Mouse (Mus musculus) kidney, postnatal 14 days (tissue): ENCODE results near the gene Mtor.

Experiments used
- DNase-seq: peaks from one replicate; pipeline ENCODE4 v3.0.0; 2022; ENCODE audit warnings: mixed read lengths

The Mtor gene

DNA sequence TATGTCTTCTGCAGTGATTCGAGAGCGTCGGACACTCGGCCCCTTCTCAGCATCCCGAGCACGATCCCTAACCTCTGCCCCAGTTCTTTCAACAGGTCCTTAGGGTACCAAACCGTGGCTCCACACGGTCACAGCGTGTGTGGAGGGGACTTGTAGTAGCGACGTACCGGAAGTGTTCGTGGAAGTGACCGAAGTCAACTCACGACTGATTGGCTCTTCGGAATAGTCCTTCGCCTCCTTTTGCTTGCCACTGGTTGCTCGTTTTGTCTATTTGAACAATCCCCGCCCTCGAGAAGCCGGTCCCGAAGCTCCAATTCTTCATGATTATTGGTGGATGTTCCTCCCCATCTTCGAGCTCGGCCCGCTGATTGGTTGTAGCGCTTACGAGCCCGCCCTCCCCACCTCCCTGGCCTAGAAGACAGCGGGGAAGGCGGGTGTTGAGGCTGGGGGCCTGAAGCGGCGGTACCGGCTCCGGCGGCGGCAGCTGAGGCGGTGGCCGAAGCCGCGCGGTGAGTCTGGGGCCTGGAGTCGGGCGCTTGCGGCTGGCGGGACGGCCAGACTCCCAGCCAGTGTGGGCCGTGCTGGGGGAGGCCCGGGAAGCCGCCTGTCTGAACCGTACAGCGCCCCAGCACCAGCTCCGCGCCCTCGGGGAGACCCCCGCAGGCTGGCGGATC, at the start of gene Mtor:
Gene Mtor (plus strand): TSS at position 433 of the 674 bp plus-strand sequence.
- peak; percentile 97 for DNase-seq

DNA sequence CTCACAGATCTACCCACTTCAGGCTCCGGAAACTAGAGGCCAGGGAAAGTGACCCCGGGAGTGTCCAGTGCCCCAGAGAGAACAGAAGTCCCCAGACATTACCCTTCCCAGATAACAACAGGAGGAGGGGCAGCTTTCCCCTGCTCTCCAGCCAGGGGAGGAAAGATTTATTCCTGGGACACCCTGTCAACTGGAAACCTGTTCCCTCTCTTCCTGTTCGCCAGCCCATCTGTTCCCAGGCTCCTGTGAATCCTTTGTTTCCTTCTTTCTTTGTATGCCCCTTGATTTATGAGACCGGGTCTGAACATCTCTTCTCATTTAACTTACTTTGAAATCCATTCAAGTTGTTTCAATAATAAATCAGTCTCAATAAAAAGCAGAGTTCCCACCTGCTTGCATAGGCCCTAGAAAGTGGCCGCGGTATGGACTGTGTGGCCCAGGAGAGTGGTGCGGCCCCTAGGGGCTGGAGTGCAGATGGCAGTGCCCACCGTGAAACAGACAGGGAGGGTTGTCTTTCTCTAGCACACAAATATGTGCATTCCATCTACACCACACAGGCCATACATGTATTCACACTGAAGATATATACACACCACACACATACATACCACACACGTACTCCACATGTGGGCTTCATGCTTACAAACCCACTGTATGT, 48.8 kb upstream of the Mtor start:
- DNase-seq: no peak

DNA sequence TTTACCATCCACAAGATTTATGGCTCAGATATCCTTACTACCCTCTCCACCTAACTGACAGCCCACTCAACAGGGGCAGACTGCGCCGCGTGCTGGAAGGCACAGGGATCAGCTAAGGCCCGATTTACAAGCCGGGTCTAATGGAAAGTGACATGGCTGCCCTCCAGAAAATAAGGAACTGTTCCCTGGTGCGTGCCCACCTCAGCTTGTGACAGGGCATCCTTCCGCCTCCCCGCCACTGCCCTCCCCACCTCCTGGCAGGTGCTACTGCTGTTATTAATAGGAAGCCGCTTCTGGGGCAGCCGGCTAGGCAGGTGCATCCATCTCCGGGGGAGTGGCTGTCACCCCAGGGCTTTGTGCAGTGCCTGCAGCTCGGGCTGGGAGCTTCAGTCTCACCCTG, 45.0 kb upstream of the Mtor start:
- DNase-seq: no peak

DNA sequence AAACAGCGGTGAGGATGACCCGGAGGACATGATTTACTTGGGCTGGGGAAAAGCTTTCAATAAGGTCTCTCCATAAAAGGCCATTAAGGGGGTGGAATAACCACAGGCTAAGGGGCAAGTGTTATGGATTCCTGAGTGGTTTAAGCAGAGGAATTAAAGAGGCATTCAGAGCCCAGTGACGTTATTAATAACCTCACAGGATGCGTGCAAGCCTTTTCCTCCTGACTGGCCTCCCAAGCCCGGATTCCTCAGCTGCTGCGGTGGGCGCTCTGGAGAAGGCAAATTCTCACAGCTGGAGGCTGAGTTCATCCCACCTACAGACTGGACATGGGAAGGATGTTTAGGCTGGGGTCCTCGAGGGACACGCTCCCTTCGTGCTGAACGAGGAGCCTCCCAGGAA, 43.7 kb upstream of the Mtor start:
- DNase-seq: no peak

DNA sequence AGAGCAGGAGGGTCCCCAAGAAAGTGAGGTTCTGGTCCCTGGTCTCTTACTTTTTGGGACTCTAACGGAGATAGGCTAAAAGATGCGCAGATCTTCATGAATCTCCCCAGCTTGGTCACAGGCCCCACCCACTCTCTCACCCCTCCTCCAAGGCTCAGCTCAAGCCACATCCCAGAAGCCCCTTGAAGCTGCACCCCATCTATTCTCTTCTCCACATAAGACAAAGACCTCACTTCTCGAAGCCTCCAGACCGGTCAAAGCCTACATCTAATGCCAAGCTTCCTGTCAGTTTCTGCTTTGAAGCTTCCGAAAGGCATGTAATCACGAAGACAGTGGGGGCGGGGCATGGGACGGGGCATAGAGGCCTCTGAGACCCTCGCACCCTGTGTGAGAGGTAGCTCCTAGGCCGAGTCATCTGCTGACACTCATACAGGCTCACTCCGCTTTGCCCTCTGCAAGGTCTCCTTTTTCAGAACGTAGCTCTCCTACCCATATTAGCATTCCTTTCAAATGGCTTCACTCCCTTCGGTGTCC, 43.1 kb upstream of the Mtor start:
- DNase-seq: no peak

DNA sequence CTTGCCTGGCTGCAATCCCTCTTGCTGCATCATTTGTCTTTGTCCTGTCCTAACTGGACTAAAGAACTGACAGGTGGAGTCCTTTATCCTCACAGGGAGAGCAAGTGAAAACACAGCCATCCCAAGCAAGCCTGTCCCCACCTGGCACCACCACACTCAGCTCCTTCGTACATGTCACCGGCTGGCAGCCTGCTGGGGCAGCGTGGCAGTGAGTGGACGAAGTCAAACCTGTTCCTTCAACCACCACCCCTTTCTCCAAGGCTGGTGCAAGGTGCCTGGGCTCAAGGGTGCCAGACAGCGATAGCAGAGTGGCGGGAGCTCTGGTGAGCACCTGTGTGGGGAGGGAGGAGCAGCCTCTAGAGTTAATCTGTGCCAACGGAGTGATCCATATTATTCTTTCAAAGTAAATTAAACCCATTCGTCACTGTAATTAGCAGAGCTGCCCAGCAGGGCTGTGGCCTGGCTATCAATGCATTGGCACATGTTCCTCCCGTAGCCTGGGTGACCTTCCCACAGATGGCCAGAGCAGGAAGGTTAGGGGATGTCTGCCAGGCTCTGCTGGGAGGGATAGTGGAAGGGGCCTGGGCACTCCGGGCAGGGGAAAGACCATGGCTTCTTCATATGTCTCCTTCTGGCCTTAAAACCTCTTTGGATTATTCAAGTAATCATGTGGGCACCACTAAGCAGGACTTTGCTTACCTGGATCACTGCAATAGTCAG, 40.0 kb upstream of the Mtor start:
- DNase-seq: no peak

DNA sequence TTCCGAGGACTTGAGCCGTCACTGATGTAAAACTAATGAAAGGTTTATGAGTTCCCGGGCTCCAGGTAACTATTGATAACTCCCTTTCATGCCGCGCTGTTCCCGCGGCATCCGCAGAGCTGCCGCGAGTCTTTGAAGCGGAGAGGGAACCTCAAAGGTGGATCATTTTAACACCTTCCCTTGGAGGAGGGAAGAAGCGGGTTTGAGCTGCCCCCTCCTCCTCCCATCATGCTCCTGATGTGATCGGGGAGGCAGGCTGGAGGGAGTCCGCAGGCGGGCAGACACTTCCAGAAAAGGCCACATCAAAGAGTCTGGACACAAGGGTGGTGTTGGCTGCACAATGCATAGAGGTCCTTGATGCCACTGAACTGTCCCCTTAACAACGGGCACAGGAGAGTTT, 32.8 kb upstream of the Mtor start:
- no peak for DNase-seq

DNA sequence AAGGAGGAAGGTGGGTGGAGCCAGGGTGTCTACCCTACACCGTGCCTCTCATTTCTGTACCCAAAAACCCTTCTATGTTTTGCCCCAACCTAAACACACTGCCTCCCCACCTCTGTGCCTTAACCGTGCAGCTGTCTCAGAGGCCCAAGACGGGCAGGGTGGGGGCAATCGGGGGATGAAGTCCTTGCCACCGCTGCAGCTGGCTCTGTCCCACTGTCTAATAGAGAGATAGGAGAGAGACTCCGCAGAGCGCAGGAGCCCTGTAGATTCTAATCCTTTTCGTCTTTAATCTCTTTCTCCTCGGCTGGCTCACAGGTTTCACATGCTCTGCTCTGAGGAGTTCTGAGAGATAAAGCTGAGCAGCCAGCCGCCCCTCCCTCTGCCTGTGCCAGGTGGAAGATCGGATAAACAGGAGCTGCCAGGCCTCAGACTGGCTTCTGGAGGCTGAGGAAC, 31.3 kb upstream of the Mtor start:
- no peak for DNase-seq

DNA sequence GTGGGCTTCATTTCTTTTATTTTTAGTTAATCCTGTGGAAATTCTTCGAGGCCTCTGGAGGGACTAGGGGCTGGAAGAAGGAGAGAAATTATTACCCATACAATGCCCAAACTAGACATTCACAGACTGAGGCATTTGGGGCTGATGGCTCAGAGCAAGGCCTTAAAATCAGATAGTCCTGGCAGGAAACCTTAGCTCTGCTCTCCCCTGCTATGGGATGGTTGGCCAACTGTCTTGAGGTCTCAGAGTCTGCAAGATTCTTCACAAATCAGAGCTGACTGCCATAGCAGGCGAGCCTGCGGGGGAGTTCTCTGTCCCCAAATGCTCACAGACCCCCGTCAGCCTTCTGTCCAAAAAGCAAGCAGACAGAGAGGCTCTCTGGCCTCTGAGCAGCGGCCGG, 30.9 kb upstream of the Mtor start:
- DNase-seq: no peak

DNA sequence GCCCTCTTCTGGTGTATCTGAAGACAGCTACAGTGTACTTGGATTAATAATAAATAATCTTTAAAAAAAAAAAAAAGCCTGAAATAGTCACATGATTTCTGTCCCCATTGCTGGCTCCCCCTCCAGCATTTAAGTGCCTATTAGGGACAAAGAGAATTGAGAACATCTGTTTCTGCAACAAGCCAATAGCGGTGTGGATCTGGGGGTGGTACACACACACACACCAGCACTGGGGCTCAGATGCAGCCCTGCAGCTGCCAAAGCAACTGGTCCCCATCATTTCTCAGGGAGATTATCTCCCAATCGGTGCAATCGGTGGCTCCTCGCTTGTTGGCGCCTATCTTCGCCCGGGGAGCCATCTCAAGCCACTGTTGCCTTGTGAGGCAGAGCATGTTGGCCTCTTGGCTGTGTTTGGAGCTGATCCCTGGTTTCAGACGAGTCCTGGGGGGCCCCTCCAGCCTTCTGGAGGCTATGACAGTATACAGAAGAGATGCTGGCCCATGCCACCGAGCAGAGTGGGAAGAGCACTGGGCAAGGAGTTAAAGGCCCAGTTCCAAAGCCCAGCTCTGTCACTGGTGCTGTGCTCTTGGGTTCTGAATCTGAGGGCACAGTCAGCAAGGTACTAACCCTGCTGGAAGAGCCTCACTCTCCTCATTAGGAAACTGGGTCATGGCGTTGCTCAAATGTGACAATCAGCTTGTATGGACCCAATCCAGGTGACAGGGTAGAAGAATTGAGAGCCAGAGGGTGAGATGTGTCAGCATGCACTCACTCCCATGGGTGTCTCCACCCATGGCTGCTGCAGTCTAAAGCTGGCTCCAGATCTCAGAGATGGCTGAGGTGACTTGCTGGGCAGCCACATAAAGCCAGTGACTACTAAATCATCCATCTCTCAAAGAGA, 21.2 kb upstream of the Mtor start:
- no peak for DNase-seq

DNA sequence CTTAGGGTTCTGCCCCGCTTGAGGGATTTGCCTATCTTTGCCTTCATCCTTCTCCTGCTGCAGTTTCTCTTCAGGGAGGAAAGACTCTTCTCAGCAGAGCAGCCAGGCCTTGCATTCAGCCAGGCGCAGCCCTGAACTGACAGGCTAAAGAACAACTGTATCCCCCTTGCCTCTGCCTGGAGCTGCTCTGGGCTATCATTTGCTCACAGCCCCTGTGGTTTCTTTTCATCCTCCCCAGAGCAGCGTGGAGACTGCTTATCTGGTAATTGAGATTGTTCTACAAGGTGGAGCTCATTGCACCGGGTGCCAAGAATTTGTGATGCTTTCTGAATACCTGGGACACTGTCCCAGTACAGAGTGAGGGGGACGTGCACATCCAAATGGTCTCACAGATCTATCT, 19.9 kb upstream of the Mtor start:
- DNase-seq: no peak

DNA sequence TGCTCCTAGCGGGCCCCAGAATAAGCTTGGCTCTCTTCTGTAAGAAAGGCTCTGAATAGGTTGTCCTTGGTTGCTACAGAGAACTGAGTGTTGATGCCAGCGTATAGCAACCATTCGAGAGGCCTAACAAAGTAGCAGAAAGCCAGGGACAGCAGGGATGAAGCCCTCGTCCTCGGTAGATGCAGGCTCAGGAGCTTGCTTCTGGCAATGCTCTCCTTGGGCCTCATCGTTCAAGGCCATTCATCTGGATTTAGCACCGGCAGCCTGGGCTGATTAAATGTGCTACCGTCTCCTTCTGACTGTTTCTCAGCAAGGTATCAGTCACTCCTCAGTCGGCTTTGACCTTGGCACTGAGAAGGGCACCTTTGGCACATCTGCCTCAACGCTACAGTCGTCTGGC, 19.3 kb upstream of the Mtor start:
- no peak for DNase-seq

DNA sequence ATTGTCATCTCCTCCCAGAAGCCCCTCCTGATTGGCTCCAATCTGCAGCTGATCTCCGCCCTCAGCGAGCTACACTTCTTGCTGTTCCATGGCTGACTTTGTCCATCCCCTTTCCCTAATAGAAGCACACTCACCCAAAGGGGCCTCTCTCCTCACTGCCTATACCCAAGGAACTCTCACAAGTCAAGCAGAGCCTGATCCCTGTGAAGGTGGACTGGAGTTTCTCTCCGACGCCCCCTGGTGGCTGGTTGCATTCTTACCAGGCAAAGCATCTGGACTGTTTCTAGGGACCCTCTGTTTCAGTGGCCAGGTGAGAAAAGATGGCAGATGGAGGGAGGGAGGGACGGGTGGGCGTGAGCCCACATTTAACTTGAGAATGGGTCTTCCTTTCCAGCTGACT, 18.7 kb upstream of the Mtor start:
- DNase-seq: peak; percentile 63

DNA sequence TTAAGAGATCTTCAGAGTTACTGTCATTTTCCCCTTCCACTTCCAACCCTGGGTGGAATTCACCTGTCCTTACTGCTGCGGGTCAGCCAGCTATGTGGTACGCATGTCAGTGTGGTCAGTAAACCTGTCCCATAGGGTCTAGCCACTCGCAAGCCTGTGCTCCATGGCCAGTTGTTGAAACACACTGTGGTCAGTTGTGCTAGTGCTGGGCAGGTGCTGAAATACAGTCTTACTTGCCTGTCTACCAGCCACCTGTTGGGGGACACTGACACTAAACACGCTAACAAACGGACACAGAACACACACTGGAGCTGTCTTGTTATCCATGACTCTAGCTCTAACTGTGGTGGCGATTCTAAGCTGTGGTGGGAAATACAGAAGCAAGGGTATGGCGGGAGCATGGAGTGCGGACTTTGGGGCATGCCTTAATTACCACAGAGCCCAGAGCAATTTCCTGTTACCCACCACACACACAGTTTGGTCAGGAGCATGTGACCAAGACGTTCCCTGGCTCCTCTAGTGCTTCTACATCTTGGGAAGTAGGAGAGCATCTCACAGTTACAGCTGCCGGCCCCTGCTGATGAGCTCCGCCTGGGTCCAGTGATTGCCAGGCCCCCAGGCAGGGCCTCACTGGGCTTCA, 17.4 kb upstream of the Mtor start:
- DNase-seq: no peak

DNA sequence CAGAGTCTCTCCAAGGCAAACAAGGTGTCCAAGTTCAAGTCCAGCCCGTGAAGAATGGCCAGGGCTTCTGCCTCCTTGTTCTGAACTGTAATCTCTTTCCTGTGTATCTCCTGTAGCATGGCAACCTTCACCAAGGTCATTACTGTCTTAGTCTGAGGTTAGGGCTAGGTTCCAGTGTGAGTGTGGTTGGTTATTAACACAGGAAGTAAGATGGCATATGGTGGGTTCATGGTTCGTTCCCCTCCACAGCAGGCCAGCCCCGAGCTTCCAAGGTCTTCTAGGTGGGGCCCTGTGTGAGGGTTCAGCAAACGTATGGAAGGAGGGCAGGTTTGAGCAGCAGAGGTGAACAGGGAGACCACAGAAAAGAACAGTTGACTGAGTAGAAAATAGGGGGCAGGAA, 15.9 kb upstream of the Mtor start:
- peak; percentile 13 for DNase-seq

DNA sequence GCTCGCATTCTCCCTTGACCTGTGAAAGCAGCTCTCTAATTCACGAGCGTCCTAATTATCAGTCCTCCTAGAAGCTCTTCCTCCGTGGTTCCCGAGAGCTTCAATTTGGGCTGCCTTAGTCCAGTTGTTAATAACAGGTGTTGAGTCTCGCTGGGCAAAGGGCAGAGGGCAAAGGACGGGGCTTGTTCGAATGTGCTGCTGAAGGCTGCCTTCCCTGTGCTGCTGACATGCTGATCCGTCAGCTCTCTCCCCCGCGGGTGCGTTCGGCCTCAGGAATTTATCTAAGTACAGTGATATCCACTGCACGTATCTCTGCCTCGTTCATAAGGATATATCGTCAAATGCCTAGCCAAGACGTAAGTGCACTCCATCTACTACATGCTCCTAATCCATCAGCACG, 15.1 kb upstream of the Mtor start:
- peak; percentile 61 for DNase-seq

DNA sequence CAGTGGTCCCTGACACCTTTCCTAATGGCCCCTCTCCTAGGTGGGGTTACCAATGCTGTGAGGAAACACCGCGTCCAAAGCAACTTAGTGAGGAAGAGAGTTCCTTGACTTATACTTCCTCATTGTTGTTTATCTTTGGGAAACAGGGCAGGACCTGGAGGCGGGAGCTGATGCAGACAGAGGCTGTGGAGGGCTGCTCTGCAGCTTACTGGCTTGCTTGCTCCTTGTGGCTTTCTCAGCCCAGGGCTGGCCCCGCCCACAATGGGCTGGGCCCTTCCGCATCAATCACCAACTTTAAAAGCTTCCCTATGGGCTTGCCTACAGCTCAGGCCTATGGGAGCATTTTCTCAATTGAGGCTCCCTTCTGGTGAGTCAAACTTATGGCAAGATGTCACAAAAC, 14.6 kb upstream of the Mtor start:
- no peak for DNase-seq

DNA sequence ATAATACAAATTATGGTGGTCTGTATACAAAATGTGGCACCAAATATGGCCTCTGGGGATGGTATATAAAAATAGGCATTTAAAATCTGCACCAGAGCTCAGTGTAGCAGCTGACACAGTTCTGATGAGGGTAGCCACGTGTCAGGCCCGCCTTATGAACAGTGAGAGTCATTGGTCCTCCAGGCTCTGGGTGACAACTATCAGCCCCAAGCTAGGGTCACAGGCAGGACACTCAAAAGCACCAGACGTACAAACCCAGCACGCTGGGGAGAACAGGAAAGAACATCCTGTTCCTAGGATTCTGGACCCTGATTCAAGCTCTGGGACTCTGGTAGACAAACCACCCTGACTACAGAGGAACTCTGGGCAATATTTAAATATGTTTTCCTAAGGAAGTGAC, 13.9 kb upstream of the Mtor start:
- DNase-seq: no peak

DNA sequence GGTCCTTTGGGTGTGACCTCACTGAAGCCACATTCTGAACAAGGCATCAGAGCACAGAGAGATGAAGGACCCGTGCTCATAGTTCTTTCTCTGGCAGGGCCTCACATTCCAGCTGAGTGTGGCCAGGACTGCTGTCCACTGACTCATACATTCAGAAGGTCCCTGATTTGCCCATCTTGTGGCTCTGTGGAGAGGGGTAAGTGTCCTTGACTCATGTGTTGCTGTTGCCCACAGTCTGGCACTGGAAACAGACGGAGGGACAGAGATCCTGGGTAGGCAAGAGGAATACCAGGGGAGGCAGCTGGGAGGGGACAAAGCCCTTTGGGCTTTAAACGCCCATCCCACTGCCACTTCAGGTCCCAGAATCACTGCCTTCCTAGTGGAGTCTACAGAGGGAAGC, 13.3 kb upstream of the Mtor start:
- DNase-seq: no peak

DNA sequence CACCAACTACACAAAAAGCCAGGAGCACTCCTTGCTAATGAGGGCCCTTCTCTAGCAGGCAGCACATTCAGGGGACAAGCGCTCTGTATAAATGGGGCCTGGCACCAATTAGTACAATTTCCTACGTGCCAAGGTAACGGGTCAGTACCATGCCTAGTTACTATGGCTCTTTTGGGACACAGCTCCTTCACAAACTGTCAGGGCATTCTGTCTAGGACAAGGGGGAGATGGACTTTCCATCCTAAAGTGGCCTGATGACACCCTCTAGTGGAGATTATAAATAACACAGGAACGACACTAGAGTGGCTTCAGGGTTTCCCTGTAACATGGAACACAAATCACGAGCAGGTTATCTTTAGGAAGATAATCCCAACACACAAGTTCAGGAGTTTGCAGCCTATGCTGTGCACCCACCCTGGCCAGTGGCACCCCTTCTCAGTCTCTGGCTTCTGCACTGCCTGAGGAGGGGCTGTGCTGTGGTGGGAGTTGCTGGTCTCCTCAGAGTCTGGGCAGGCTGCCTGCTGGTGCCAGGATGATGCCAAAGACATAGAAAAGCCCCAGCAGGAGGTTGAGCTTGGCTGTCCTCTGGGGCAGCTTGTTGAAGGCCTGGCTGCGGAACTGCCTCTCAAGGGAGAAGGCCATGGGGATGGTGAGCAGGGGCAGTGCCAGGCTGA, 12.6 kb upstream of the Mtor start:
- DNase-seq: no peak

DNA sequence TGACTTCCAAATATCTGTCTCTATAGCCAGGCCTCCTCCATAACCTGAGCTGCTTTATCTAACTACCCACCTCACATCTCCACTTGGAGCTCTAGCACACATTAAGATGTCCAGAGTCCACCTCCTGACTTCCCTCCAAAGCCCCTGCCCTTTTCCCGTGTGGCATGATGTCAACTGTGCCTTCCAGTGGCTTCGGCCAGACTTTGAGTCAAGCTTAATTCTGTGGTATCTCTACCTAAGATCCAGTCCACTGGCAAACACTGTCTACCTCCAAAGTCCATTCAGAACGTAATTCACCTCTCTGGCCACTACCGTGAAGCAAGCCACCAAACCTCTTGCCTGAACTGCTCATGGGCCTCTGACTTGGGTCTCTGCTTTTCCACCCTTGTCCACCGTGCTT, 6.5 kb upstream of the Mtor start:
- no peak for DNase-seq

DNA sequence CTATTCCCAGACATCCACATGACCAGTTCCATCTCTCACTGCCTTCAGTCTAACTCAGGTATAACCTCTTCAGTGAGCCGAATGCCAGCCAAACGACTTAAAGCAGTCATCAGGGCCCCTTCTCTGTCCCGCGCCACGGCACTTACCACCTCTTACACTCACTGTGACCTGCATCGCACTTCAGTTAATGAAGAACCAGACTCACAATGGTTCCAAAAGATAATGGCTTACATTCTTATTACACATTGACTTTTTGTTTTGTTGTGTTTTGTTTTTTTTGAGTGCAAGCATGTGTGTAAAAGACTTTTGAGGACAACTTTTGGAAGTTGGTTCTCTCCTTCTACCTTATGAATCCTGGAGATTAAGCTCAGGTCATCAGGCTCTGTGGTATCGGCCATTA, 5.8 kb upstream of the Mtor start:
- DNase-seq: peak; percentile 37
